Mouse (Mus musculus) urinary bladder, postnatal 10 days (tissue): Measurements from ENCODE around the gene Fabp1.

Experiments
- DNase-seq: peaks from one replicate; pipeline ENCODE4 v3.0.0; 2022; ENCODE audit warnings: low spot score

Fabp1 gene

GRCm38 (mm10) chr6:71199612-71200011, at the start of gene Fabp1:
Gene Fabp1, plus strand, starts transcription at chr6:71199827.
- DNase-seq: no peak

GRCm38 (mm10) chr6:71151098-71151497, 48.5 kb upstream of the Fabp1 start:
- no peak for DNase-seq

DNA sequence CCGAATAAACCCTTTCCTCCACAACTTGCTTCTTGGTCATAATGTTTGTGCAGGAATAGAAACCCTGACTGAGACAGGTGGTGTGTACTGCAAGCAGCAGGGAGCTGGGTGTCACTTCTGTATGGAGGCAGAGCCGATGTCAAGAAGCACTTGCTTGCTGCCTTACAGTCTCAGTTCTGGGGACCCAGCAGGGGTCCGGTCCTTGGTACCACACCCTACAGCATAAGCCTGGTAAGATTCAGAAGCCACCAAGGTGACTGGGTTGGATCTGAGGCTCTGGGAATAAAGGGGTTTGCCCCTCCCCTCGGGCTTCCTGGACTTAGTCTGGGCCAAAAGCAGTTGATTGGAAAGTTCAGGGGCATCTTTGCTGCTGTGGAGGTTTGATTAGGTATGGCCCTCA, 46.1 kb upstream of the Fabp1 start:
- DNase-seq: no peak

GRCm38 (mm10) chr6:71154861-71155260, 44.8 kb upstream of the Fabp1 start:
- no peak for DNase-seq

DNA sequence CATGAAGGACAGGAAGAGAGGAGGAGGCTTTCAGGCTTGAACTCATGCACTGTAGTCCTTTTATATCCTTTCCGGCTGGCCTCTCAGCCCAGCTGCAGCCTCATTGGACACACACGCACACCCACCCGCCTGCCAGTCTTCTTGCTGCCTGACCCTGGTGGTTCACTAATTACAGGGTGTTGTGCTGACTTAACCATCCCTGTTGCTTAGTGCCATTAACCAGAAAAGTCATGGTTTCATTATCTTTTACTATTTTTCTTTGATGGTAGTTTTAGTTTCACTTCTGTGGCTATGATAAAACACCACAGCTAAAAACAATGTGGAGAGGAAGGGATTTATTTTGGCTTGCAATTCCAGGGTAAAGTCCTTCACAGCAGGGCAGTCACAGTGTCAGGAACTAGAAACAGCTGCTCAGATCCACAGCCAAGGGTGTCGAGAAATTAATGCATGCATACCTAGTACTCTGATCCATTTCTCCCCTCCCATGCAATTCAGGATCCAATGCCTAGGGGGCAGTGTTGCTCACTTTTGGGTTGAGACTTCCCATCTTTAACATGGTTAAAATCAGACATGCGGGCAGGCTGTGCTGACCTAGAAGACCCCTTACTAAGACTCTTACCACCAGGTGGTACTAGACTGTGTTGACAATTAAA, 42.8 kb upstream of the Fabp1 start:
- no peak for DNase-seq

GRCm38 (mm10) chr6:71161290-71161689, 38.3 kb upstream of the Fabp1 start:
- no peak for DNase-seq

- no peak for DNase-seq
Observed at GRCm38 (mm10) chr6:71162269-71162668, 37.4 kb upstream of the Fabp1 start.

DNA sequence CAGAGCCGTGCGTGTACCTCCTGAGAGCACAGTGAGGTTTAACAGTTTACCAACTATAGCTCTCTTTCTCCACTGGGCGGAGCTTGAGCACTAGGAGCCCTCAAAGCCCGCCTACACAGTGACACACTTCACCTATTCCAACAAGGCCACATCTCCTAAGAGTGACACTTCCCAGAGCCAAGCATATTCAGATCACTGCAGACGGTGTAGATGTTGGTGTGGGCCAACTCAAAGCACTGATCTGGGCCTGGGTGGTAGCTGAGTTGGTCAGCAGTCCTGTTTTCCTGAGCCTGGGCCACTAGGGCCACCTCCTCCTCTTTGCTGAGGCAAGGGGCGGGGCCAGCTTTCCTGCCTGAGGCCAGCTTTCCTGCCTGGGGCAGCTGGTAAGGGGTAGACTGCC, 35.2 kb upstream of the Fabp1 start:
- DNase-seq: no peak

DNA sequence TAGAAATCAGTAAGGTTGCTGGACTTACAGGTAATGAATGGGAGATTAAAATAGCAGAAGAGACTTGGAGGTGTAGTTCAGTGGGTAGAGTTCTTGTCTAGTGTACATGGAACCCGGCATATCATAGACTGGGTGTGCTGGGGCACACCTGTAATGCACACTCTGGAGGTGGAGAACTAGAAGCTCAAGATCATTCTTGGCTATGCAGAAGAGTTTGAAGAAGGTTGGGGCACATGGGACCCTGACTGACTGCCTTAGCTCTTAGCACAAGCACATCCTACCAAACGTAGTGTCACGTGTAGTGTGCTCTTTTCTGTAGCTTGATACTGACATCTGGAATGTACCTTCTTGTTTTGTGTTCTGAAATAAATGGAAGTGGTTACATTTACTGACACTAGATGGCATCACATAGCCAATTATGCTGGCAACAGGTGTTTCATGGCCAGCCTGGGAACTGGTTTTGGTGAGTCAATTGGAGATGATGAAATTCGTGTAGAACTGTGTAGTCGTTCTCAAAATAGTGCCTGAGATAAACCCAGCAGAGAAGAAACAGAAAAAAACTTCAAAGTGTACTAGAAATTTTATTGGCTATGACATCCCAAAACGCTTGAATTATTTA, 33.0 kb upstream of the Fabp1 start:
- no peak for DNase-seq

- DNase-seq: no peak
Observed at GRCm38 (mm10) chr6:71172812-71173580, 26.6 kb upstream of the Fabp1 start.

DNA sequence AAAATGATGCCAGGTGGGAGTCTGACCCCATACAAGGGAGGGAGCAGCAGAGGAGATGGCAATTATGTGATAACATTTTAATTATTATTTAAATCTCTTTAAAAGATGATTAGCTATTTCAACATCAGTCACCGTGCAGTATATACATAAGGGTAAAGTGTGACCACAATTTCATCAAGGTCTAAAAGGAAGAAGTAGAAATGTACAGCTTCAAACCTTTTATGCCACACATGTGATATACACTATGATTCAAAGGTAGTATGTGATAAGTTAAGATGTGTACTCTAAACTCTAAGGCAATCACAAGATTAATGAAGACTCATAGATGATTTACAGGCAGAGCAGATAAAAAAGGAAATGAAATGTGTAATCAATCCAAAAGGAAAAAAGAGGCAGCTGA, 19.0 kb upstream of the Fabp1 start:
- DNase-seq: no peak

DNA sequence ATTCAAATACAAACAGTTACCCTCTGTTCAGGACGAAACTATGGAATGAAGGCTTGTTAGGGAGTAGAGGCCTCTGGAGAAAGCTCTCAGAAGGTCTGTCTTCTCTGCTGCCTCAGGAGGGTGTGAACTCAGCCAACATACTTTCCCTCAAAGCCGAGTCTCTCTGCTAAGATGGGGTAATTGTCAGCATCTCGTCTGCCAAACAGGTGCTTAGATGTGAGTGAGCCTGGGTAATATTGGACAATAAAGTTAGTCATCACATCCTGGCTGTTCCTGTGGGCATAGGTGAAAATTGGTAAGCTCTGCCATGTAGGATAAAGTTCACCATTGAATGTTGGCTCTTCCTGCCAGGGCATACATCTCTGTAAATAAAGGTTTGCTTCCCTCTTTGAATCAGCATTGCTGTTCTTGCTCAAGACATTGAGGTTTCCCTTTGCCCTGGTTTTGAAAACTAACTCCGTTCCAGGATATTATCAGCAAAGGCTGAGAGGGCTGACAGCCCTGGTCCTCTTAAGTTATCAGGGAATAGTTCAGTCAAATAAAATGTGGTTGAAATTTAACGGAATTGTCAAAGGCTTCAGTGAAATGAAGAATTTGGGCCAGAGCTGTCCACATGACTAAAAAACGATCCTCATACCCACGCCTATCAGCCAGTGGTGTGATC, 14.6 kb upstream of the Fabp1 start:
- DNase-seq: no peak

DNA sequence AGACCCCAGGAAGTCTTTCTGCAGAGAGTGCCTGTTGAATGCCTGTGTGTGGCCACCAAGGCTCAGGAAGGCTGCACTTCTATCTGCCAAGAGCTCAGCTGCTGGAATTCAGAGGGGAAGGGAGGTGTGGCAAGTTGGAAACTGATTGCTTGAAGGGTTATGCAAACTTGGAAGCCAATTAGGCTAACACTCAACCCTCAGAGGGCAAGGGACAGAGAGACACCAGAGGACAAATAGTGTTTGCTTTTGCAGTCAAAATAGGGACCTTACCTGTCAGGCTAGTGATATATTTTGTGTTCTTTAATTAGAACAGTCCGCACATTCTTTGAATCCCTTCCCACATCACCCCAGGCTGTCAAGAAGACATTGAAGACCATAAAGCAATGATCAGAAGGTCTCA, 10.0 kb upstream of the Fabp1 start:
- no peak for DNase-seq

DNA sequence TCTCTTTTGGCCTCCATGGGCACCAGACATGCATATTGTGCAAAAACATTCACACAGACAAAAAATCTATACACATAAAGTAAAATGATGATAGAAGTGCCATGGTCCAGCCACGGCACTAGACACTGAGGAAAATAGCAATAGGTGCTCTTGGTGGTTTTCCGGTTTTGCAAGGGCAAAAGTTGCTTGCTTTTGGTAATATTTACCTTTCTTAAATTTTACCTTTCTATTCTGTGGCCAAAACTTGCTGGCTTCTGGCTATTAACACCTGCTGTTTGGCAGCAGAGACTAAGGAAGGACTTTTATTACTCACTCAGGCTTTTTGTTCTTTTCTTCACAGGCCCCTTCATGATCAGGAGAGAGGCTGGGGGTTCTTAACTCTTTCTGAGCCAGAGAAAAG, 9.1 kb upstream of the Fabp1 start:
- DNase-seq: no peak

DNA sequence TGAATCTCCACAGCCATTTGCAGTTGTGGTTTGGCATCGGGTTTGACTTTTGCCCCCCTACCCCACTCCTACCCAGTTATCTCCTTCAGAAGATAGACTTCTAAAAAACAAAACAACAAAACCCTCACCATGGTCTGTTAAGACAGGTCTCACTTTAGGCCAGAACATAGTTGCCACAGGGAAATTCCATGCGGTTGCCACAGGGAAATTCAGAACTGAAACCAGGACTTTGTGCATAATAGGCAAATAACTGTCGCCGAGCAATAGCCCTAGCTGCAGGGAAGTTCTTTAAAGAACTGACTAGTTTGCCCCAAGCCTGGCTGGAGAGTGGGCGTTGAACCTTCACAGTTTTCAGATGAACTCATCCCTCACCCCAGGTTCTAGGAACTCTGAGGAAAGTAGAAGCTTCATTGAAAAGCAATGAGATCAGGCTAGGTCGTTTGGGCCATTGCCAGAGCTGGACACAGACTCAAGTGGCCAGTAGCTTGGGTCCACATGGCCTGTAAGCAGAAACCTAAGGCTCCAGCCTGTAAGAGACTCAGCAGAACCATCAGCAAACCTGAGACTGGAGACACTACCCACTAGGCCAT, 6.4 kb upstream of the Fabp1 start:
- no peak for DNase-seq

GRCm38 (mm10) chr6:71196107-71196506, 3.5 kb upstream of the Fabp1 start:
- no peak for DNase-seq

DNA sequence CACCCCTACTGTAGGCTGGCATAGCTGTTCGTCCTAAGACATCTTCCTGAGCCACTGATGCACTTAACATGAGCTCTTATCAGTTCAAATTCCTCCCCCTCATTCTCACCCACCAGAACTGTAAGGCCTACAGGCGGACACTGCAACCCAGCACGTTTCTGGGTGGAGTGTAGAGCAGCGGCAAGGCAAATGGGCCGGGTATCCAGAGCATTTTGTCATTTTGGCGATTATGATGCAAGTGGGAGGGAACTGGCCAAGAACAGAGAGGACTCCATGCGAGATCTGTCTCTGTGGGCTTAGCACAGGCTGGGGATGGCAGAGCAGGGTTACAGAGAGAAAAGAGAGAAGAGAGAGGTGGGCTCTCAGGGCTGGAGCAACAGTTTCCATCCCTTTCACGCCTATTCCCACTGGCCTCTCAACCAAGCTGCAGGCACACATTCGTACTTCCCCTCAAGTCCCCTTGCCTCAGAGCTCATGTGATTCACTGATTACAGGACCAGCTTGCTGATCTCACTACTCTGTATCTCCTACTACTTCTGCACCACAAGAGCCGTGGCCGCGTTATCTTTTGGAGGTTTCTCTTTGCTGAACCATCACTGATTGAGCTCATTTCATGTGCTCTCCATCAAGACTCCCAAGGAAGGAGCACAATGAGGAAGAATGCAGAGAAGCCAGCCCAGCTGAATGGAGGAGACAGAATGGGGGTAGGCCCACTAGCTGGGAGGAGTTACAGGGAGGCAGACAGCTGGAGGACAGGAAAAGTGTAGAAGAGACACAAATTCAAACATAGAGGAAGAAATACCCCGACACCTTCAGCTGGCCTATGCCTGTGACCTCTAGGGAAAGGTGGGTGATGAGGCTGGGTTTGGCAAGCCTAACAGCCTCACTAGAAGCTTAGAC, 1.7 kb upstream of the Fabp1 start:
- no peak for DNase-seq

GRCm38 (mm10) chr6:71201925-71202324, 2.3 kb downstream of the Fabp1 start:
- DNase-seq: no peak

GRCm38 (mm10) chr6:71203674-71204073, 4.0 kb downstream of the Fabp1 start:
- DNase-seq: no peak

GRCm38 (mm10) chr6:71204166-71204565, 4.5 kb downstream of the Fabp1 start:
- DNase-seq: no peak

- DNase-seq: no peak
Observed at GRCm38 (mm10) chr6:71208691-71209090, 9.1 kb downstream of the Fabp1 start.
